Mouse (Mus musculus): Measurements from ENCODE around the gene Olfr1136. TPM values are rescaled to one million over a fixed set of nuclear protein-coding genes. Genes with fewer than 3 reads are reported as not detected.

Gene Olfr1136
- polyA plus RNA-seq (2014; fragmentation: Illumina TruSeq; extraction: RNeasy Lipid Tissue Mini Kit (QIAGEN cat#74804); ENCODE audit: low read depth, low replicate concordance) = not detected

GRCm38 (mm10) chr2:87693847-87694246 is at the start of gene Olfr1136:
Gene Olfr1136, minus strand, starts transcription at chr2:87693947.

GRCm38 (mm10) chr2:87743452-87743851 is 49.7 kb upstream of the Olfr1136 start, which contains the start of gene Olfr1140:
Gene Olfr1140, plus strand, starts transcription at chr2:87743752.

GRCm38 (mm10) chr2:87739878-87740277 is 46.1 kb upstream of the Olfr1136 start, which contains the start of gene Olfr1138:
Gene Olfr1138, minus strand, starts transcription at chr2:87739978.

GRCm38 (mm10) chr2:87713079-87713478 is 19.3 kb upstream of the Olfr1136 start, which contains the start of gene Olfr1137:
Gene Olfr1137, minus strand, starts transcription at chr2:87713179.

GRCm38 (mm10) chr2:87673564-87673963 is 20.2 kb downstream of the Olfr1136 start, which contains the start of gene Olfr1135:
Gene Olfr1135, minus strand, starts transcription at chr2:87673664.

GRCm38 (mm10) chr2:87658360-87658759 is 35.4 kb downstream of the Olfr1136 start, which contains the start of gene Olfr1134:
Gene Olfr1134, minus strand, starts transcription at chr2:87658460.

GRCm38 (mm10) chr2:87647274-87647673 is 46.5 kb downstream of the Olfr1136 start, which contains the start of gene Olfr1133:
Gene Olfr1133, minus strand, starts transcription at chr2:87647374.

Other genes with a start within 250 kb of the Olfr1136 start
- not detected for gene Olfr1126, start 240.0 kb downstream of the Olfr1136 start, polyA plus RNA-seq (2014; fragmentation: Illumina TruSeq; extraction: RNeasy Lipid Tissue Mini Kit (QIAGEN cat#74804); ENCODE audit: low read depth, low replicate concordance)
- not detected for gene Pramel7, start 196.9 kb downstream of the Olfr1136 start, polyA plus RNA-seq (2014; fragmentation: Illumina TruSeq; extraction: RNeasy Lipid Tissue Mini Kit (QIAGEN cat#74804); ENCODE audit: low read depth, low replicate concordance)
- gene Pramel6, start 187.4 kb downstream of the Olfr1136 start, polyA plus RNA-seq (2014; fragmentation: Illumina TruSeq; extraction: RNeasy Lipid Tissue Mini Kit (QIAGEN cat#74804); ENCODE audit: low read depth, low replicate concordance) = not detected
- gene Olfr153, start 162.2 kb downstream of the Olfr1136 start, polyA plus RNA-seq (2014; fragmentation: Illumina TruSeq; extraction: RNeasy Lipid Tissue Mini Kit (QIAGEN cat#74804); ENCODE audit: low read depth, low replicate concordance) = not detected
- not detected for gene Olfr1128, start 148.4 kb downstream of the Olfr1136 start, polyA plus RNA-seq (2014; fragmentation: Illumina TruSeq; extraction: RNeasy Lipid Tissue Mini Kit (QIAGEN cat#74804); ENCODE audit: low read depth, low replicate concordance)
- not detected for gene Olfr1129, start 120.0 kb downstream of the Olfr1136 start, polyA plus RNA-seq (2014; fragmentation: Illumina TruSeq; extraction: RNeasy Lipid Tissue Mini Kit (QIAGEN cat#74804); ENCODE audit: low read depth, low replicate concordance)
- not detected for gene Olfr1130, start 87.7 kb downstream of the Olfr1136 start, polyA plus RNA-seq (2014; fragmentation: Illumina TruSeq; extraction: RNeasy Lipid Tissue Mini Kit (QIAGEN cat#74804); ENCODE audit: low read depth, low replicate concordance)
- gene Olfr1131, start 66.8 kb downstream of the Olfr1136 start, polyA plus RNA-seq (2014; fragmentation: Illumina TruSeq; extraction: RNeasy Lipid Tissue Mini Kit (QIAGEN cat#74804); ENCODE audit: low read depth, low replicate concordance) = not detected
- not detected for gene Olfr1132, start 56.4 kb downstream of the Olfr1136 start, polyA plus RNA-seq (2014; fragmentation: Illumina TruSeq; extraction: RNeasy Lipid Tissue Mini Kit (QIAGEN cat#74804); ENCODE audit: low read depth, low replicate concordance)
- gene Olfr1133, start 46.6 kb downstream of the Olfr1136 start, polyA plus RNA-seq (2014; fragmentation: Illumina TruSeq; extraction: RNeasy Lipid Tissue Mini Kit (QIAGEN cat#74804); ENCODE audit: low read depth, low replicate concordance) = not detected
- not detected for gene Olfr1134, start 35.5 kb downstream of the Olfr1136 start, polyA plus RNA-seq (2014; fragmentation: Illumina TruSeq; extraction: RNeasy Lipid Tissue Mini Kit (QIAGEN cat#74804); ENCODE audit: low read depth, low replicate concordance)
- not detected for gene Olfr1135, start 20.3 kb downstream of the Olfr1136 start, polyA plus RNA-seq (2014; fragmentation: Illumina TruSeq; extraction: RNeasy Lipid Tissue Mini Kit (QIAGEN cat#74804); ENCODE audit: low read depth, low replicate concordance)
- not detected for gene Olfr1137, start 19.2 kb upstream of the Olfr1136 start, polyA plus RNA-seq (2014; fragmentation: Illumina TruSeq; extraction: RNeasy Lipid Tissue Mini Kit (QIAGEN cat#74804); ENCODE audit: low read depth, low replicate concordance)
- not detected for gene Olfr1138, start 46.0 kb upstream of the Olfr1136 start, polyA plus RNA-seq (2014; fragmentation: Illumina TruSeq; extraction: RNeasy Lipid Tissue Mini Kit (QIAGEN cat#74804); ENCODE audit: low read depth, low replicate concordance)
- not detected for gene Olfr1140, start 49.8 kb upstream of the Olfr1136 start, polyA plus RNA-seq (2014; fragmentation: Illumina TruSeq; extraction: RNeasy Lipid Tissue Mini Kit (QIAGEN cat#74804); ENCODE audit: low read depth, low replicate concordance)
- not detected for gene Olfr1141, start 60.0 kb upstream of the Olfr1136 start, polyA plus RNA-seq (2014; fragmentation: Illumina TruSeq; extraction: RNeasy Lipid Tissue Mini Kit (QIAGEN cat#74804); ENCODE audit: low read depth, low replicate concordance)
- gene Olfr152, start 85.5 kb upstream of the Olfr1136 start, polyA plus RNA-seq (2014; fragmentation: Illumina TruSeq; extraction: RNeasy Lipid Tissue Mini Kit (QIAGEN cat#74804); ENCODE audit: low read depth, low replicate concordance) = not detected
- gene Olfr1143, start 106.6 kb upstream of the Olfr1136 start, polyA plus RNA-seq (2014; fragmentation: Illumina TruSeq; extraction: RNeasy Lipid Tissue Mini Kit (QIAGEN cat#74804); ENCODE audit: low read depth, low replicate concordance) = not detected
- not detected for gene Olfr1145, start 115.9 kb upstream of the Olfr1136 start, polyA plus RNA-seq (2014; fragmentation: Illumina TruSeq; extraction: RNeasy Lipid Tissue Mini Kit (QIAGEN cat#74804); ENCODE audit: low read depth, low replicate concordance)
- gene Olfr1148, start 136.6 kb upstream of the Olfr1136 start, polyA plus RNA-seq (2014; fragmentation: Illumina TruSeq; extraction: RNeasy Lipid Tissue Mini Kit (QIAGEN cat#74804); ENCODE audit: low read depth, low replicate concordance) = not detected
- gene Olfr1150-ps1, start 150.0 kb upstream of the Olfr1136 start, polyA plus RNA-seq (2014; fragmentation: Illumina TruSeq; extraction: RNeasy Lipid Tissue Mini Kit (QIAGEN cat#74804); ENCODE audit: low read depth, low replicate concordance) = not detected
- gene Olfr1151, start 161.9 kb upstream of the Olfr1136 start, polyA plus RNA-seq (2014; fragmentation: Illumina TruSeq; extraction: RNeasy Lipid Tissue Mini Kit (QIAGEN cat#74804); ENCODE audit: low read depth, low replicate concordance) = not detected
- gene Olfr1152, start 172.5 kb upstream of the Olfr1136 start, polyA plus RNA-seq (2014; fragmentation: Illumina TruSeq; extraction: RNeasy Lipid Tissue Mini Kit (QIAGEN cat#74804); ENCODE audit: low read depth, low replicate concordance) = not detected
- gene Olfr1153, start 201.0 kb upstream of the Olfr1136 start, polyA plus RNA-seq (2014; fragmentation: Illumina TruSeq; extraction: RNeasy Lipid Tissue Mini Kit (QIAGEN cat#74804); ENCODE audit: low read depth, low replicate concordance) = not detected
- not detected for gene Olfr1154, start 211.2 kb upstream of the Olfr1136 start, polyA plus RNA-seq (2014; fragmentation: Illumina TruSeq; extraction: RNeasy Lipid Tissue Mini Kit (QIAGEN cat#74804); ENCODE audit: low read depth, low replicate concordance)